Mouse (Mus musculus): ENCODE measurements around the gene Itga4.

DNA sequence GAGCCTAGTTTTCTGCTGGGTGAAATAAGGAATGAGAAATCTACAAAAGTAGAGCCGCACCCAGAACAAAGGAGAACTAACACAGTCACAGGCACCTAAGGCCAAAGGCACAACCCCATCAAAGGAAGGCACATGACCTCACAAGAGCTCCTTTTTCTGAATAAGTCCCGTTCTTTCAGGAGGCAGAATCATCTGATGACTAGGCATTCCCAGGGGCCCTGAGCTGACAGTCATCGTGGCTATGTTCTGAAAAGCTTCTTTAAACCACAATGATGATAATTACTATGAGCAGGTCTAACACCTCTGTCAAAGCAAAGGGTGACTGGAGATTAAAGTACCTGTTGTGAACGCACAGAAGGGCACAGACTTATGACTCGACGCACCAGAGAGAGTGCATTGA is 108.7 kb downstream of the Itga4 start:
- TF ChIP-seq ZC3H11A (IDR thresholded peaks at IDR 0.05; ENCODE audit: borderline replicate concordance, low read depth, low read length) = no peak
- no peak for TF ChIP-seq MAFK (IDR thresholded peaks at IDR 0.05; ENCODE audit: insufficient read depth, low read depth, low read length)

All from ES-E14 (cell line).